35 mouse cellular contexts compared by ENCODE assay signal in the genomic region with DNA sequence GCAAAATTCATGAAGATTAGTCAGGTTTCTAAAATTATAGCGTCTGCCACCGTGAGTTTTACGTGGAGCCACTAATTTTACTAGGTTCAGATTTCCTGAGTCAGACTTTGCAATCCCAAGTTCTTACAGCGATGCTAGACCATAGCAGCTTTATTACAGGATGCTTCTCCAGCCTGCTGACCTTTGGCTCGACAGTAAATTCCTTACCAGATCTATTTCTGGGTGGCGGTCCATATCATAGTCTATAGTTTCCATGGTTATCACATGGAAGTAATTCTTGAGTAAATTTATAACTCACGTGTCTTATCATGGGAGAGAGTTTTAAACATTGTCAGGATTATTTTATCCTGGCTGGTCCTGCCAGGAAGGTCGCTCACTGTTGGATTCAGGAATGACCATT. TPM values are rescaled to one million over a fixed set of nuclear protein-coding genes. Genes with fewer than 3 reads are reported as not detected.
"Had no signal": no experiment of that assay in that cellular context is flagged by ENCODE, and none has a peak within 500 bp of the region (broad histone marks: within the 10 kb centered on the region; RNA-seq: fewer than 3 reads in every experiment).

No protein-coding gene starts in this region.

- H3K4me3 ChIP-seq: embryonic facial prominence, embryonic 10.5 days; embryonic facial prominence, embryonic 12.5 days; embryonic facial prominence, embryonic 13.5 days; embryonic facial prominence, embryonic 15.5 days; erythroblast, embryonic 14.5 days; forebrain, embryonic 10.5 days; forebrain, embryonic 12.5 days; forebrain, embryonic 13.5 days; forebrain, embryonic 15.5 days; gastrocnemius, adult 2 months; heart, adult 2 months had no signal

- H3K27ac ChIP-seq: embryonic facial prominence, embryonic 10.5 days; embryonic facial prominence, embryonic 12.5 days; embryonic facial prominence, embryonic 13.5 days; embryonic facial prominence, embryonic 15.5 days; forebrain, embryonic 10.5 days; forebrain, embryonic 12.5 days; forebrain, embryonic 13.5 days; forebrain, embryonic 15.5 days; gastrocnemius, adult 2 months; heart, adult 2 months had no signal

- H3K4me1 ChIP-seq: forebrain, embryonic 12.5 days had no signal

- H3K4me2 ChIP-seq: embryonic facial prominence, embryonic 12.5 days; embryonic facial prominence, embryonic 13.5 days; embryonic facial prominence, embryonic 15.5 days; forebrain, embryonic 12.5 days; forebrain, embryonic 13.5 days; forebrain, embryonic 15.5 days had no signal

- H3K36me3 ChIP-seq: embryonic facial prominence, embryonic 10.5 days; embryonic facial prominence, embryonic 12.5 days; embryonic facial prominence, embryonic 13.5 days; embryonic facial prominence, embryonic 15.5 days; forebrain, embryonic 10.5 days; forebrain, embryonic 12.5 days; forebrain, embryonic 15.5 days had no signal

- ATAC-seq: forebrain, embryonic 13.5 days; forebrain, embryonic 14.5 days; forebrain, embryonic 15.5 days; forebrain, embryonic 16.5 days; forebrain, postnatal 0 days had no signal

- DNase-seq: cerebellum, adult 2 months; cerebellum, adult 8-10 months; cerebellum, adult 9-10 months; cerebellum, adult 9-11 months; cerebellum, postnatal 10 days; cerebellum, postnatal 14 days; cerebellum, postnatal 25 days; cerebellum, postnatal 36 days; forebrain, postnatal 0 days; gastrocnemius, adult 2 months; gastrocnemius, postnatal 10 days; gastrocnemius, postnatal 14 days; gastrocnemius, postnatal 36 days; heart, adult 11 months; heart, adult 18-20 months; heart, adult 2 months had no signal

- H3K27me3 ChIP-seq: embryonic facial prominence, embryonic 12.5 days; embryonic facial prominence, embryonic 13.5 days; embryonic facial prominence, embryonic 15.5 days; forebrain, embryonic 12.5 days; forebrain, embryonic 13.5 days; forebrain, embryonic 15.5 days had no signal

- H3K9ac ChIP-seq: embryonic facial prominence, embryonic 12.5 days; embryonic facial prominence, embryonic 13.5 days; embryonic facial prominence, embryonic 15.5 days; forebrain, embryonic 12.5 days; forebrain, embryonic 13.5 days; forebrain, embryonic 15.5 days; forebrain, postnatal 0 days had no signal

RNA-seq across cellular contexts. Expression of a gene that starts 41.8 kb away (rescaled TPM):
- total RNA-seq: common myeloid progenitor, adult 5-6 weeks; gastrocnemius, adult 18-20 months; gastrocnemius, adult 2 months; gastrocnemius, adult 8-10 months; gastrocnemius, postnatal 10 days; gastrocnemius, postnatal 14 days; gastrocnemius, postnatal 36 days; gastrocnemius, postnatal 4 days; granulocyte monocyte progenitor cell, adult 5-6 weeks; heart, adult 18-20 months; heart, adult 2 months; heart, adult 8-10 months had no signal
- polyA plus RNA-seq: embryonic facial prominence, embryonic 11.5 days; embryonic facial prominence, embryonic 13.5 days; erythroblast, embryonic 14.5 days; forebrain, embryonic 10.5 days; forebrain, embryonic 11.5 days; forebrain, embryonic 12.5 days; forebrain, embryonic 13.5 days; forebrain, embryonic 16.5 days had no signal
